Mouse (Mus musculus) ES-E14 (cell line): ENCODE measurements around the gene Tnfaip3. TPM values are rescaled to one million over a fixed set of nuclear protein-coding genes. Genes with fewer than 3 reads are reported as not detected.

Experiments used
- DNase-seq: peaks from one replicate; pipeline ENCODE4 v3.0.0-alpha.2; 2013; ENCODE audit warnings: low read depth, low spot score
- H3K27ac ChIP-seq: 2 replicates; pipeline ENCODE4 v1.5.1; 2012; ENCODE audit warnings: low read depth, mild to moderate bottlenecking, low read length, moderate library complexity, mixed read lengths; ENCODE audit not compliant: poor library complexity, insufficient read depth, severe bottlenecking
- H3K36me3 ChIP-seq: 2 replicates; pipeline ENCODE4 v1.6.1; 2012; ENCODE audit warnings: mild to moderate bottlenecking, low read length, moderate library complexity, mixed read lengths; ENCODE audit not compliant: control insufficient read depth, poor library complexity, insufficient read depth, severe bottlenecking
- H3K4me1 ChIP-seq, 2 experiments: fragments of 150-350 bp in 1 of 2; sonication (generic) in 1 of 2; 2 replicates each; pipeline ENCODE4 v1.6.1; 2012; ENCODE audit warnings: low read length in 2 of 2, mild to moderate bottlenecking in 1 of 2, mixed read lengths in 1 of 2; ENCODE audit not compliant: control insufficient read depth in 2 of 2, insufficient read depth in 2 of 2, poor library complexity in 1 of 2
- H3K4me3 ChIP-seq, 2 experiments: fragments of 150-350 bp in 1 of 2; sonication (generic) in 1 of 2; 2 replicates each; pipeline ENCODE4 v1.5.1; 2012; ENCODE audit warnings: low read length in 2 of 2, low read depth in 1 of 2, mild to moderate bottlenecking in 1 of 2, mixed read lengths in 1 of 2; ENCODE audit not compliant: insufficient read depth in 1 of 2, poor library complexity in 1 of 2, severe bottlenecking in 1 of 2
- H3K9ac ChIP-seq: 2 replicates; pipeline ENCODE4 v1.6.1; 2012; ENCODE audit warnings: low read depth, mild to moderate bottlenecking, low read length, mixed read lengths; ENCODE audit not compliant: poor library complexity, insufficient read depth, severe bottlenecking
- H3K9me3 ChIP-seq: fragments of 150-350 bp; sonication (generic); 2 replicates; pipeline ENCODE4 v1.6.1; 2012; ENCODE audit warnings: low read depth, mild to moderate bottlenecking, low read length; ENCODE audit not compliant: control insufficient read depth, insufficient read depth
- CHD2 ChIP-seq: IDR thresholded peaks from 2 replicates; pipeline ENCODE4 v1.6.1; 2014; ENCODE audit warnings: mild to moderate bottlenecking, low read depth, low read length, inconsistent platforms
- HCFC1 ChIP-seq: IDR thresholded peaks from 2 replicates; pipeline ENCODE4 v1.6.1; 2012; ENCODE audit warnings: low read length, inconsistent platforms, borderline replicate concordance; ENCODE audit not compliant: insufficient read depth
- MAFK ChIP-seq: IDR thresholded peaks from 2 replicates; pipeline ENCODE4 v1.6.1; 2014; ENCODE audit warnings: mild to moderate bottlenecking, low read depth, low read length, inconsistent platforms; ENCODE audit not compliant: insufficient read depth
- ZC3H11A ChIP-seq: IDR thresholded peaks from 2 replicates; pipeline ENCODE4 v1.6.1; 2012; ENCODE audit warnings: low read depth, mild to moderate bottlenecking, inconsistent platforms, low read length, borderline replicate concordance
- ZNF384 ChIP-seq: IDR thresholded peaks from 2 replicates; pipeline ENCODE4 v1.6.1; 2012; ENCODE audit warnings: low read depth, low read length, inconsistent platforms
- in situ Hi-C, 2 experiments: fragments of 600-800 bp; cut with MboI; formaldehyde crosslinking; loops; one replicate each; pipeline ENCODE4 v1.15.1; 2025; ENCODE audit warnings: low sequenced_read_pairs in 2 of 2, inconsistent platforms in 1 of 2; ENCODE audit not compliant: unreplicated experiment in 2 of 2
- total RNA-seq: library from RNA; depleted of rRNA; stranded (reverse); fragments of 300-350 nt; gene quantifications from 2 replicates; pipeline ENCODE4 v1.2.3, GENCODE M21; 2012

Tnfaip3 gene
- total RNA-seq, 1 experiment = 3.9 TPM

DNA sequence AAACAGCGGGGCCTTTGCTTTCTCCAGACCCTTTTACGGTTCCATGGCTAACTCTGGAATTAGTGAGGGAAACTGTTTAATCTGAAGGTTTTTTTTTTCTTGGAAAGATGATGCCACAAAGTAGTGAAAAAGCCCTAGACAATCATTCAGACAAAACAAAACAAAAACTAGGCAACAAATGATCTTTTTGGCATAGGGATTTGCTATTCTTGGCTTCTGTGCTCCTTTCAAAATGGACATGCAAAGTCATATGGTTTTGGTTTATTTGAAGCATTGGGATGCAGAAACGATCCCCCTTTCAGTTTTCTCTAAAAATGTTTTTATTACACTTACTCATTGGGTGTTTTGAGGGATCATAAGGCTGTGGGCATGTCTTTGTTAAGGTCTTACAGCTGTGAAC, 41.0 kb downstream of the Tnfaip3 start:
- H3K4me1 ChIP-seq = no peaks in the 10 kb centered on the region
- no peak for TF ChIP-seq ZC3H11A
- TF ChIP-seq MAFK = no peak
- TF ChIP-seq ZNF384 = no peak
- TF ChIP-seq CHD2 = no peak
- no peak for TF ChIP-seq HCFC1
- DNase-seq = no peak
- no peak overlapping the region for H3K27ac ChIP-seq
- in situ Hi-C loops = no loop called here
- H3K4me3 ChIP-seq = no peak overlapping the region
- H3K9ac ChIP-seq = no peak overlapping the region
- no peaks in the 10 kb centered on the region for H3K36me3 ChIP-seq
- H3K9me3 ChIP-seq = no peaks in the 10 kb centered on the region

DNA sequence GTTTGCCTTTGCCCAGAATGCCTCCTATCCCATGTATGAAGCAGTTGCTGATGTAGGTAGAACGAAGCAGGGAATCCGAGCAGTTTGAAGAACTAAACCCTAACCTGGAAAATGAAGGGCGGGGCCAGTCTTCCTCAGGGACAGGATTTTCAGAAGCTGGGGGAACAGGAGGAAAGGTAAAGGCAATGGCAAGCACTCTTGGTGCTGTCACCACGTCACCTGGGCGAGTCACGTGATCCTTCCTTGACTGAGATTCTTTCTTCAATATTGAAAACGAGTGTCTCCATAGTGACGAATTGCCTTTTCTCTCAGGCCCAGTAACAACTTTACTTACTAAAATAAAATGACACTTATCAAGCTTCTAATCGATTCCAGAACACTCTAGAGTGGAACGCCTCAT, 48.6 kb downstream of the Tnfaip3 start:
- Histone ChIP-seq H3K4me3 (no peak overlapping the region), H3K9ac (no peak overlapping the region), H3K27ac (no peak overlapping the region), H3K4me1 (no peaks in the 10 kb centered on the region), H3K9me3 (no peaks in the 10 kb centered on the region), H3K36me3 (no peaks in the 10 kb centered on the region)
- no peak for TF ChIP-seq MAFK
- TF ChIP-seq ZC3H11A = no peak
- no peak for TF ChIP-seq ZNF384
- TF ChIP-seq HCFC1 = no peak
- no peak for TF ChIP-seq CHD2
- DNase-seq = no peak
- in situ Hi-C loops = no loop called here

DNA sequence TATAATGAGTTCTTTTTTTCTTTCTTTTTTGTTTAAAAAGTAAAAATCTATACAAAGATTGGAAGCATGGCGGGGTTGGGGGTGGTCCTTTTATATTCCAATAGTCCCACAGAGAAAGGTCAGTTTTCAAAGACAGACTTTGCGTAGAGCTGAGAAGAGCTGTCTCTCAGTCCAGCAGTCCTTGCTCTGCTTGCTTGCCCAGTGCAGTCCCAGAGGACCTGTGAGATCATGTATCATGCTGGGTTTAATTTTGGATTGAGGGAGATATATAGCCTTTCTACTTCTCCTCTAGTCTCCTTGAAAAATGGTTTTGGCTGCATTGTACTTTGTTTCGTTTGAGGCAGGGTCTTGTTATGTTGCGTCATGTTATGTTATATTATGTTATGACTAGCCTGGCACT, 49.9 kb downstream of the Tnfaip3 start:
- DNase-seq = no peak
- no peak for TF ChIP-seq CHD2
- TF ChIP-seq HCFC1 = no peak
- no peak for TF ChIP-seq ZNF384
- no peak for TF ChIP-seq ZC3H11A
- TF ChIP-seq MAFK = no peak
- no peak overlapping the region for H3K27ac ChIP-seq
- H3K4me1 ChIP-seq = no peaks in the 10 kb centered on the region
- no peak overlapping the region for H3K4me3 ChIP-seq
- H3K36me3 ChIP-seq = no peaks in the 10 kb centered on the region
- in situ Hi-C loops = no loop called here
- no peaks in the 10 kb centered on the region for H3K9me3 ChIP-seq
- H3K9ac ChIP-seq = no peak overlapping the region

DNA sequence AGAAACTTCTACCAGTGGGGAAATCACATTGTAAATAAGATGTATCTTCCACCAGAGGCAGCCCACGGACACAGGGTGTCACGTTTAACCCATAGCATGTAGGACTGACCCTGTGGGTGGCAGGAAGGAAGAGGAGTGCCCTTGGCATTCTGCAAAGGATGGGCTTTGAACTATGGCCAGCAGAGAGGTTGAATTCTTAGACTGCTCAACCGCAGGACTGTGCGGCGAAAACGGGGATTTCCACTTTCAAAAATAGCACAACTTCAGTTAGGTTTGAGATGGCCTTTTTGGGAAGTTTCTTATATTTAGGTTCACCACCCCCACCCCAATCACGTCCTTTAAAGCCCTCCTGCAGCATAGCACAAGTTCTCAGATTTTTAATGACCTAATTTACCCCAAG, 50.6 kb downstream of the Tnfaip3 start:
- no peak overlapping the region for H3K9ac ChIP-seq
- in situ Hi-C loops = no loop called here
- no peak for DNase-seq
- no peaks in the 10 kb centered on the region for H3K9me3 ChIP-seq
- no peak overlapping the region for H3K4me3 ChIP-seq
- H3K36me3 ChIP-seq = no peaks in the 10 kb centered on the region
- no peak overlapping the region for H3K27ac ChIP-seq
- H3K4me1 ChIP-seq = no peaks in the 10 kb centered on the region
- TF ChIP-seq HCFC1 = no peak
- TF ChIP-seq CHD2 = no peak
- TF ChIP-seq MAFK = no peak
- TF ChIP-seq ZNF384 = no peak
- no peak for TF ChIP-seq ZC3H11A
